Mouse (Mus musculus) lung, embryonic 15.5 days (tissue): ENCODE results near the gene Utp18. TPM values are rescaled to one million over a fixed set of nuclear protein-coding genes. Genes with fewer than 3 reads are reported as not detected.

Experiments used
- ATAC-seq: fragments of 200-750 bp; cut with Nextera tagmentation; 2 replicates; pipeline ENCODE4 v1.8.0; 2017; ENCODE audit warnings: moderate number of reproducible peaks, borderline replicate concordance; ENCODE audit not compliant: low FRiP score, low TSS enrichment; ENCODE audit errors: extremely low read depth
- H3K27ac ChIP-seq: fragments of 300-500 bp; sonication (generic); 2 replicates; pipeline ENCODE4 v1.5.1; 2015; ENCODE audit warnings: moderate library complexity, mild to moderate bottlenecking, inconsistent platforms
- H3K27me3 ChIP-seq: fragments of 300-500 bp; sonication (generic); 2 replicates; pipeline ENCODE4 v1.6.1; 2015; ENCODE audit warnings: inconsistent platforms
- H3K36me3 ChIP-seq: fragments of 300-500 bp; sonication (generic); 2 replicates; pipeline ENCODE4 v1.6.1; 2015; ENCODE audit warnings: inconsistent platforms
- H3K4me1 ChIP-seq: fragments of 300-500 bp; sonication (generic); 2 replicates; pipeline ENCODE4 v1.6.1; 2015; ENCODE audit warnings: inconsistent platforms
- H3K4me2 ChIP-seq: fragments of 300-500 bp; sonication (generic); 2 replicates; pipeline ENCODE4 v1.6.1; 2015; ENCODE audit warnings: inconsistent platforms, mild to moderate bottlenecking, moderate library complexity
- H3K4me3 ChIP-seq: fragments of 300-500 bp; sonication (generic); 2 replicates; pipeline ENCODE4 v1.5.1; 2015; ENCODE audit warnings: mild to moderate bottlenecking, inconsistent platforms
- H3K9ac ChIP-seq: fragments of 300-500 bp; sonication (generic); 2 replicates; pipeline ENCODE4 v1.6.1; 2015; ENCODE audit warnings: inconsistent platforms
- H3K9me3 ChIP-seq: fragments of 300-500 bp; sonication (generic); 2 replicates; pipeline ENCODE4 v1.6.1; 2016; ENCODE audit warnings: inconsistent platforms
- WGBS: fragments of 180-500 bp; shearing (Covaris S2); methylation state at CpG from one replicate; pipeline ENCODE4 v1.1.7; 2015; 5-methylcytosine and 5-hydroxymethylcytosine counted together
- polyA plus RNA-seq: library from polyadenylated mRNA; unstranded; fragments of >200 nt; fragmentation: Nextera tagmentation; extraction: Ambion mirVana; gene quantifications from 2 replicates; pipeline ENCODE4 v1.2.1, GENCODE M21; 2015

Utp18 gene
- polyA plus RNA-seq, 1 experiment from 2014 or later = 25.2 TPM

DNA sequence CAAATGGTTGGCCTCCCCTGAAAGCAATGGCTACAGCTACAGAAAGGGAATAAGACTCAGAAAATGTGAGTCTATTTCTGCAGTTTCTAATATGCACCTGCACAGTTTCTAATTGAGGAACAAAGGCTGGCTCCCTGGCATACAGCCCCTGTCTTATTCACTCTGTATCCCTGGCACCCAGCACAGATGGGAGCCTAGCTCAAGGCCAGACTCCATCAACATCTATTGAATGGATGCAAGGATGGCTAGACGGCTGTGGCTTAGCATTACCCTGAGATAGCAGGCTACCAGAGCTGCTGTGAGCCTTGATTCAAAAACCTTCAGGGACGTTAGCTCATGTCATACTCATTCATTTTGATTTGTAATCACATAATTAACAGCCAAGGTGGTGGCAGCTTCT lies 63.3 kb downstream of the Utp18 start:
- no peak overlapping the region for H3K4me2 ChIP-seq
- no peaks in the 10 kb centered on the region for H3K9me3 ChIP-seq
- no peak overlapping the region for H3K4me3 ChIP-seq
- H3K36me3 ChIP-seq = no peaks in the 10 kb centered on the region
- no peaks in the 10 kb centered on the region for H3K27me3 ChIP-seq
- ATAC-seq = no peak
- H3K9ac ChIP-seq = no peak overlapping the region
- H3K4me1 ChIP-seq = peaks cover 7% of the 10 kb centered on the region; the same call in 1 of the 2 replicates
- WGBS = 63% methylated on average over 2 of the region's 2 CpGs
- no peak overlapping the region for H3K27ac ChIP-seq

DNA sequence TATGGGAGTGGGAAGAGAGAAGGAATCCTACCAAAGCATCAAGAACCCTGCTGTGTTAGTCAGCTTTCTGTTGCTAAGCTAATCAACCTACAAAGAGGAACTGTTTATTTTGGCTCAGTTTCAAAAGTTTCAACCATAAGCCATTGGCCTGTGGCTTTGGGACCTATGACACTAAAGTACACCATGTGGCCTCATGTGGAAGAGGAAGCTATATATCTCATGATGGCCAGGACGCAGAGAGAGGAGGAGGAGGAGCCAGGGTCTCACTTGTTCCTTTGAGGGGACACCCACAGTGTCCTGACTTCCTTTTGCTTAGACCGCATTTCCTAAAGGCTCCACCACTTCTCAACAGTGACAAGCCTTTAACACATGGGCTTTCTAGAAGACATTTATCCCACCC lies 64.0 kb downstream of the Utp18 start:
- H3K9ac ChIP-seq = no peak overlapping the region
- no peak for ATAC-seq
- no peaks in the 10 kb centered on the region for H3K27me3 ChIP-seq
- WGBS = 38% methylated on average over 2 of the region's 2 CpGs
- no peak overlapping the region for H3K4me3 ChIP-seq
- no peaks in the 10 kb centered on the region for H3K9me3 ChIP-seq
- H3K4me1 ChIP-seq = peaks cover 7% of the 10 kb centered on the region; the same call in 1 of the 2 replicates
- no peak overlapping the region for H3K4me2 ChIP-seq
- H3K27ac ChIP-seq = no peak overlapping the region
- H3K36me3 ChIP-seq = no peaks in the 10 kb centered on the region

DNA sequence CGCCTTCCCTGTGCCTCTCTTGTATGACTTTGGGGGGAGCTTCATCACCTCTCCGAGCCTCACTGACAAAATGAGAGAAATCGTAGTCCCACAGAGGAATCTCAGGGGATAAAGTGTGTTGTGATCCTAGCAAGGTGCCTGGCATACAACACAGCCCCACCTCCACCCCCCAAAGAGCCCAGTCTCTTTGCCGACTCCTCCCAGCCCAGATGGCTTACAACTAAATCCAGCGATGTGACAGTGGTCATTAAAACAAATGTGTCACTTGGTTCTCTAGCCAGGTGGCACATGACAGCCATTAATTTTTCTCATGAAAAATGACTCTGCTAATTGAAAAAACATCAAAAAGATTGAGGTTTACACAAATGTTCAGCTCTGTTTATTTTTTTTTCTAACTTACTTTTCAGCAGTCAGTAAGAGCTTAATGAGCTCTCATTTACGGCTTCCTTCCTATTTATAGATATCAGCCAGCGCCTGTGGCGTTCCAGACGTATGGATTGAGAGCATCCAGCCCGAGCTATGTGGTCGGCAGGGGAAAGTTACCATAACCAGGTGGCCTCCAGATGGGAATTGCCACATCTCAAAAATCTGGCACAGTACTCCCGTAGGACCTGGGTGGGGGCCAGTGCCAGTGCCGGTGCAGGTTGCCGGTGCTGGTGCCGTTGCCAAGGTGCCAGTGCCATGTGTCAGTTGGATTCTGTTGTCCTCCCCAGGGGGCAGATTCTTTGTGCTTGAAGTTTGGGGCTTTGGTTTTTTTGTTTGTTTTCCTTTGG lies 67.4 kb downstream of the Utp18 start:
- H3K9ac ChIP-seq = no peak overlapping the region
- ATAC-seq = no peak
- no peaks in the 10 kb centered on the region for H3K36me3 ChIP-seq
- peaks cover 7% of the 10 kb centered on the region; the same call in 1 of the 2 replicates for H3K4me1 ChIP-seq
- no peak overlapping the region for H3K4me3 ChIP-seq
- WGBS = 22% methylated on average over 15 of the region's 15 CpGs
- no peaks in the 10 kb centered on the region for H3K27me3 ChIP-seq
- H3K27ac ChIP-seq = no peak overlapping the region
- H3K4me2 ChIP-seq = no peak overlapping the region
- H3K9me3 ChIP-seq = no peaks in the 10 kb centered on the region

- no peak overlapping the region for H3K4me3 ChIP-seq
Measured at GRCm38 (mm10) chr11:93812955-93813354, 72.6 kb downstream of the Utp18 start.

GRCm38 (mm10) chr11:93812125-93812868 lies 73.3 kb downstream of the Utp18 start:
- no peak overlapping the region for H3K27ac ChIP-seq
- no peaks in the 10 kb centered on the region for H3K27me3 ChIP-seq
- ATAC-seq = no peak
- no peak overlapping the region for H3K4me3 ChIP-seq
- H3K9ac ChIP-seq = no peak overlapping the region
- 29% methylated on average over 11 of the region's 11 CpGs for WGBS
- H3K4me1 ChIP-seq = no peaks in the 10 kb centered on the region
- H3K4me2 ChIP-seq = no peak overlapping the region
- no peaks in the 10 kb centered on the region for H3K9me3 ChIP-seq
- H3K36me3 ChIP-seq = no peaks in the 10 kb centered on the region

More at GRCm38 (mm10) chr11:93812955-93813354, 72.6 kb downstream of the Utp18 start:
- Histone ChIP-seq H3K9me3 (no peaks in the 10 kb centered on the region), H3K27ac (no peak overlapping the region), H3K4me1 (no peaks in the 10 kb centered on the region), H3K27me3 (no peaks in the 10 kb centered on the region), H3K4me2 (no peak overlapping the region), H3K9ac (no peak overlapping the region), H3K36me3 (no peaks in the 10 kb centered on the region)
- 86% methylated on average over 4 of the region's 4 CpGs for WGBS
- no peak for ATAC-seq

Other genes with a start within 250 kb of the Utp18 start
- gene Mbtd1, start 86 bp upstream of the Utp18 start, polyA plus RNA-seq = 26.4 and 28.8 TPM in 2 replicates
- gene Nme2, start 70.5 kb upstream of the Utp18 start, polyA plus RNA-seq = 258 and 287 TPM in 2 replicates
- 379 and 404 TPM in 2 replicates for gene Gm20390, start 82.5 kb upstream of the Utp18 start, polyA plus RNA-seq
- gene Nme1, start 82.8 kb upstream of the Utp18 start, polyA plus RNA-seq = 123 and 129 TPM in 2 replicates
- gene Spag9, start 110.3 kb upstream of the Utp18 start, polyA plus RNA-seq = 37.1 and 39.4 TPM in 2 replicates